Mouse (Mus musculus): ENCODE data around the gene Snx15. TPM values are rescaled to one million over a fixed set of nuclear protein-coding genes. Genes with fewer than 3 reads are reported as not detected.

Snx15 gene
- total and polyA plus RNA-seq, 3 experiments, result 27.0 to 76.8 (median 28.2) TPM

- no peak for DNase-seq
Observed at GRCm38 (mm10) chr19:6121761-6122160, 6.3 kb downstream of the Snx15 start.

- DNase-seq, result no peak
Observed at GRCm38 (mm10) chr19:6118677-6119185, 9.4 kb downstream of the Snx15 start.

DNA sequence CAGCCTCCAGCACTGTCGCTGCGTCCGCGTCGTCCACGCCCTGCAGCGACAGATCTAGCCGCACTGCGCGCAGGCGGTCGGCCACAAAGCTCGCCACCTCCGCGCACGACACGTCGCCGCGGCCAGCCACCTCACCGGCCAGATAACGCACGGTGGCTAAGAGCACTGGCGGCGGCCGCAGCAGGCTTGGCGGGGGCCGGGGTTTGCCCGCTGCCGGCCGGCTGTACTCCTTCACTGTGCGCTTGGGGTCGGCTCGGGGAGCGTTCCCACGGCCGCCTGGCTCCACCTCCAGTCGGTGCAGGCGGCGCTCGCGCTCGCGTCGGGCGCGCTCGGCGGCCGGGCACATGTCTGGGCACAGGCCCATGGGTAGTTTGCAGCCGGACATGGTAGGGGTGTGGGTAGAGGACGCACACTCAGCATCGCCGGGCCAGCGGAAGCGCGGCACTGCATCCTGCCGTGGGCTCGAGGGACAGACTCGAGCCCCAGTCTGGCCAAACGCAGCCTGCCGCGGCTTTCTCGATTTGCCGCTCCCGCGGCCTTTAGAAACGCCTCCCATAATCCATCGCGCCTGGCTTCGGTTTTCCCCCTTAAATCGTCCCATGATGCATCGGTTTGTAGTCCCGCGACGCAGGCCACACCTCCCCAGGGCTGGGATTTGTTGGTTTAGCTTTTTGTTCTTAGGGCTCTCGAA is 10.0 kb downstream of the Snx15 start, which contains the start of gene Sac3d1:
Sac3d1 (minus strand) TSS at position 665 of the 691 bp plus-strand sequence.
- peak; percentile 94 for DNase-seq

DNA sequence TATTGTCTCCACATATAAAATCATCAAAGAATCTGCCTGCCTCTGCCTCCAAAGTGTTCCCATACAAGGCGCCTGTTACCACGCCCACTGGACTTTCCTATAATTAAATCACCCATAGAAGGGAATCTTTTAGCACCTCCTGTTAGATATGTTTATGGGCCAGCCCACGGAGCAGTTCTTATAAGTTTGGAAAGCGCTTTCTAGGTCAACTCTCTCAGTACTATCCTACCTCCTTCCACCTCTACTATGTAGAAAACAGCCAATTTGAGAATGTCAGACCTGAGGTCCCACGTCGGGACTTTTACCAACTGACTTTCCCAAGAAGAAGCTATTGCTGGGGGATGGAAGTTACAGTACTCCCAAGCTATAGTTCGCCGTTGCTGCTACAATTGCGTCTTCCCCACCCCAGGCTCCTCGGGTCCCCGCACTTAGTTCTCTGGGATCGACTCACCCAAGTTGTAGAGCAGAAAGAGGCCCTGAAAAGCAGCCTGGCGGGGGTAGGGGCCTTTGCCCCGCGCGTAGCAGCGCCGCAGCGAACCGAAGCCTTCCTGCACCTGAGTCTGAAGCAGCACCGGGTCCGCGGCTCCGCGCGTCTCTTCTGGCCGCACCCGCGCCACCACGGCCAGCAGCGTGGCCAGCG is 10.6 kb downstream of the Snx15 start:
- no peak for DNase-seq

- DNase-seq, result peak; percentile 45
Observed at GRCm38 (mm10) chr19:6116113-6116850, 11.8 kb downstream of the Snx15 start.

GRCm38 (mm10) chr19:6113116-6113515 is 15.0 kb downstream of the Snx15 start:
- DNase-seq, result no peak

- DNase-seq, result no peak
Observed at GRCm38 (mm10) chr19:6105586-6105985, 22.5 kb downstream of the Snx15 start, which contains the start of gene Naaladl1. TSS of gene Naaladl1 (plus strand) at chr19:6105782.

- no peak for DNase-seq
Observed at GRCm38 (mm10) chr19:6104476-6104875, 23.6 kb downstream of the Snx15 start.

- no peak for DNase-seq
Observed at GRCm38 (mm10) chr19:6102169-6102853, 25.8 kb downstream of the Snx15 start.

GRCm38 (mm10) chr19:6101186-6101585 is 26.9 kb downstream of the Snx15 start:
- DNase-seq, result no peak

- DNase-seq, result peak; percentile 27
Observed at GRCm38 (mm10) chr19:6097847-6098246, 30.3 kb downstream of the Snx15 start.

GRCm38 (mm10) chr19:6094119-6094518 is 34.0 kb downstream of the Snx15 start, which contains the start of gene AC131692.1:
TSS of gene AC131692.1 (plus strand) at chr19:6094419.
- DNase-seq, result no peak

- DNase-seq, result no peak
Observed at GRCm38 (mm10) chr19:6088841-6089240, 39.3 kb downstream of the Snx15 start.

DNA sequence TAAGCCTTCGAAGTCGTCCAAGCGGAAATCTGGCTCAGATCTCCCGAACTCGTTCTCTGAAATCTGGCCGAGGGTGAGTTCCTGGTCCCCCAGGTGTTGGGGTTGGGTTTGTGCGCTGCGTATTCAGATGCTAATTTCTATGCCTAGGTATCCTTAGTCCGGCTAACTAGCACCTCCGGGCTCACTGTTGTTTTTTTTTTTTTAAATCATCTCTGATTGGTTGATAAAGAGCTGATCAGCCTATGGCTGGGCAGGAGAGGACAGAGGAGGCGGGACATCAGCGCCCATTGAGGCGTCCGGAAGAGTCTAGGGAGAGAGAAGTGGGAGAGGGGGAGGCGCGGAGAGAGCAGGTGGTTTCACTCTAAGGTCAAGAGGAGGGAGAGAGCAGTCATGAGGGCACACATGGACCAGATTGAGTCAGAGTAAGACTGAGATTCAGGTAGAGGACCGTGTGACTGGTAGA is 42.7 kb downstream of the Snx15 start:
- peak; percentile 63 for DNase-seq

DNA sequence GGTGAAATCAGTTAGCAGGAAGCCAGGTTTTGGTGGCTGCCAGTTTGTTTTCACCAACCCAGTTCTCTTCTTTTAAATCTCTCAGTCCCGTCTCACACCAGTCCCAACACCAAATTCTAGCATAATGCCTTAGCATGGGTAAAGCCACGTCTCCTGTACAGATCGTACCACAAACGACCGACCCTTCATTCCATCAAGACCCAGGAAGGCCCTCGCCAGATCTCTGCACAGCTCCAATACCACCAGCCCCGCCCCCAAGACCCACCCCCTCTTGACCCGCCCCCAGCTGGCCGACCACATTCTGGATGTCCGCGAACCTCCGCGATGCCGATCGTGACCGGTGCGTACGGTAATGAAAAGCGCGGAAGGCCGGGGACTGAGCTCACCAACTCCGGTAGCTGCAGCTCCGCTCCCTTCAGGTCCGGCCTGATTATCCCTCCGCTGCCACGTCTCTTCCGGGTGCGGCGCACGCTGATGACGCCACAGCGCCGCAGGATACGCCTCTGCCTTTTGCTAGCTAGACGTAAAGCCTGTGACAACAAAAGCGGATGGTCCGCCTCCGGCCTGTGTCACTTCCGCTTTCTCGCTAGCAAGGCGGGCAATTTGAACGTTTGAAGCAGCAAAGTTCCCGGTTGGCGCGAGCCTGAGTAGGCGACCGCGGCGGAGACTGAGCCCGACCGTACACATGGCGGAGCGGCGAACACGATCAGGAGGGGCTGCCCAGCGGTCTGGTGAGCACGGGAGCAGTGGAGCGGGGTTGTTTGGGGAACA is 43.4 kb downstream of the Snx15 start, which contains the start of the genes Zfpl1 and Cdca5:
Zfpl1 (minus strand) TSS at position 479 of the 771 bp plus-strand sequence.
Cdca5 (plus strand) TSS at position 506 of the 771 bp plus-strand sequence.
- peak; percentile 96 for DNase-seq

DNA sequence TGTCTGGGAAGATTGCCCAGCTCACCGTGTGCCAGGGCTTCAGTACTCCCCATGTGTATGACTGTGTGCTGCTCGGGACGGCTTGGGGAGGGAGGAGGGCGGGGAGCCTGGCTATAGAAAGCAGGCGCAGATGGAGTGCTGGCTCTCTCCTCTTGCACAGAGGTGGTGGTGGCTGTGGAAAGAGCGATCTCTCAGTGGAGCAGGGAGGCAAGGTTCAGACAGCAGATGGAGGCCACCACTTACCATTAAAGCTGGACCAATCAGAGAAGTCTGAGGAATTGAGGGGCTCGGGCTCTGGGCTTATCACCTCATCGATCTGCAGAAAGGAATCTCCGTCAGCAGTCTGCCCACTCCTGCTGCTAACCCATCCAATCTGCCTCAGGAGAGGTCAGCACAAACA is 45.9 kb downstream of the Snx15 start, which contains the start of gene Gm28374:
Gm28374 (minus strand) TSS at position 101 of the 400 bp plus-strand sequence.
- no peak for DNase-seq

GRCm38 (mm10) chr19:6079983-6080480 is 48.1 kb downstream of the Snx15 start, which contains the start of gene Tmem262:
TSS of gene Tmem262 (plus strand) at chr19:6080033.
- no peak for DNase-seq

GRCm38 (mm10) chr19:6076564-6077393 is 51.3 kb downstream of the Snx15 start, which contains the start of gene Vps51:
TSS of gene Vps51 (minus strand) at chr19:6077231.
- DNase-seq, result peak; percentile 91

- no peak for DNase-seq
Observed at GRCm38 (mm10) chr19:6073889-6074288, 54.2 kb downstream of the Snx15 start.
